Mouse (Mus musculus): ENCODE data around the gene Fam221b.

Gene Fam221b

GRCm38 (mm10) chr4:43612534-43612933, 56.4 kb downstream of the Fam221b start:
- DNase-seq, result no peak
